Mouse (Mus musculus): ENCODE data around the gene Omt2a. TPM values are rescaled to one million over a fixed set of nuclear protein-coding genes. Genes with fewer than 3 reads are reported as not detected.
"Not testable (repeated sequence)": the region's sequence is repeated elsewhere in the genome, so short reads cannot be mapped to it uniquely, and the experiment has no call there.

The Omt2a gene
- total RNA-seq (2021) = not detected
- long read RNA-seq, experiment 1 = 0 reads
- long read RNA-seq, experiment 2 = 0 reads

- DNase-seq (ENCODE audit: low spot score in 2 of 2) = no peak
Measured at GRCm38 (mm10) chr9:78314696-78315095, at the start of gene Omt2a. Gene Omt2a (minus strand): TSS chr9:78314796.

GRCm38 (mm10) chr9:78363374-78363773, 48.8 kb upstream of the Omt2a start:
- no peak for DNase-seq (ENCODE audit: low spot score in 2 of 2)

GRCm38 (mm10) chr9:78360484-78360872, 45.9 kb upstream of the Omt2a start:
- DNase-seq (ENCODE audit: low spot score in 2 of 2) = no peak

- no peak for DNase-seq (ENCODE audit: low spot score in 2 of 2)
Measured at GRCm38 (mm10) chr9:78359750-78360483, 45.3 kb upstream of the Omt2a start.

GRCm38 (mm10) chr9:78358053-78358452, 43.5 kb upstream of the Omt2a start:
- DNase-seq (ENCODE audit: low spot score in 2 of 2) = peak; percentile 53 to 68

- no peak for DNase-seq (ENCODE audit: low spot score in 2 of 2)
Measured at GRCm38 (mm10) chr9:78355611-78356010, 41.0 kb upstream of the Omt2a start, which contains the start of gene Gsta2. Gene Gsta2 (minus strand): TSS chr9:78355788.

- DNase-seq (ENCODE audit: low spot score in 2 of 2) = no peak
Measured at GRCm38 (mm10) chr9:78354665-78355578, 40.3 kb upstream of the Omt2a start.

- DNase-seq (ENCODE audit: low spot score in 2 of 2) = no peak
Measured at GRCm38 (mm10) chr9:78351504-78352220, 37.1 kb upstream of the Omt2a start.

- DNase-seq (ENCODE audit: low spot score in 2 of 2) = not testable (repeated sequence)
Measured at GRCm38 (mm10) chr9:78350007-78350406, 35.4 kb upstream of the Omt2a start.

GRCm38 (mm10) chr9:78349141-78349540, 34.5 kb upstream of the Omt2a start:
- not testable (repeated sequence) for DNase-seq (ENCODE audit: low spot score in 2 of 2)

- DNase-seq (ENCODE audit: low spot score in 2 of 2) = peak in 1 of 2 experiments; percentile 38
Measured at GRCm38 (mm10) chr9:78348206-78349004, 33.8 kb upstream of the Omt2a start.

- no peak for DNase-seq (ENCODE audit: low spot score in 2 of 2)
Measured at GRCm38 (mm10) chr9:78347004-78347403, 32.4 kb upstream of the Omt2a start.

GRCm38 (mm10) chr9:78345235-78345634, 30.6 kb upstream of the Omt2a start:
- DNase-seq (ENCODE audit: low spot score in 2 of 2) = not testable (repeated sequence)

GRCm38 (mm10) chr9:78343055-78343454, 28.5 kb upstream of the Omt2a start:
- DNase-seq (ENCODE audit: low spot score in 2 of 2) = not testable (repeated sequence)

- not testable (repeated sequence) for DNase-seq (ENCODE audit: low spot score in 2 of 2)
Measured at GRCm38 (mm10) chr9:78342494-78342893, 27.9 kb upstream of the Omt2a start.

GRCm38 (mm10) chr9:78340324-78340723, 25.7 kb upstream of the Omt2a start:
- DNase-seq (ENCODE audit: low spot score in 2 of 2) = peak; percentile 55 to 57

GRCm38 (mm10) chr9:78337050-78337449, 22.5 kb upstream of the Omt2a start:
- DNase-seq (ENCODE audit: low spot score in 2 of 2) = not testable (repeated sequence)

GRCm38 (mm10) chr9:78327289-78327688, 12.7 kb upstream of the Omt2a start, which contains the start of gene Omt2b:
Gene Omt2b (plus strand): TSS chr9:78327589.
- not testable (repeated sequence) for DNase-seq (ENCODE audit: low spot score in 2 of 2)

- DNase-seq (ENCODE audit: low spot score in 2 of 2) = no peak
Measured at GRCm38 (mm10) chr9:78319499-78319898, 4.9 kb upstream of the Omt2a start.

- not testable (repeated sequence) for DNase-seq (ENCODE audit: low spot score in 2 of 2)
Measured at GRCm38 (mm10) chr9:78308122-78308521, 6.5 kb downstream of the Omt2a start.
